7 mouse cellular contexts compared by ENCODE assay signal in the genomic region with DNA sequence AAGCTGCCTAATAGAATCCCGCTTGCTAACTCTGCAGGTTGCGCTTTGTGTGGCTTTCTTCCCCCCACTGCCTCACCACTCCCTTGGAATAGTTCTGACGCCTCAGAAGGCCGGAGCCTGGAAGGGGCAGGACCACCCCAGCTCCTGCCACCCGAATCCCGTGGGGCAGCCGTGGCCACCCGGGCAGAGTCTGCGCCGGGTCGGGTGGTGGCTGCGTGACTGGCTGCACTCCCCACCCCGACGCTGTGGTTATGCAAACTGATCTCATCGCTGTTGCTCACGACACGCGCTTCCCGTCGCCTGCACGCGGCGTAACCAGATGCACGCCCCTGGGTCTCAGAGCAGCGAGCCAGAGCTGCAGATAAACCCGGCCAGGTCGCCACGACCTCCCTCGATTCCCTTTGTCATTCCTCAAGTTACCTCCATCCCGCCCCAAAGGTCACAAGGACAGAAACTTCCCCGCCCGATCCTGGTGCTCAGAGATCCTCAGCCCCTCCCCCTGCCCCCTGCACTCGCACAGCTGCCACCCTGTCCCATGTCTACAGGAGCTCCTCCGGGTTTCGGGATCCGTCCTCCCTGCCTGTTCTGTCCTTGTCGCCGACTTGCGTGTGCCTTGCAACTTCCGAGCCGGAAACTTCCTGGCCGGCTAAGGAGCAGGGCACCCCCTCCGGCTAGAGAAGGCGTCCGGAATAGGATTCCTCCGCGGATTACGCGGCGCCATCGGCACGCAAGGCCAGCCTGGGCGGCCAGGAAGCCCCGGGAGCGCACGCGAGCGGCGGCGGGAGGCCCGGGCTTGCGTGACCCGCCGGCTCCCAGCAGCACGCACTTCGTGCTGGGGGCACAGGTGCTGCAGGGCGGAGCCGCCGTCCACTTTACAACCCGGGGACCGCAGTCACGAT. TPM values are rescaled to one million over a fixed set of nuclear protein-coding genes. Genes with fewer than 3 reads are reported as not detected.
DNase-seq lines count a peak whose midpoint lies in the region; ATAC-seq and TF ChIP-seq lines count a peak whose summit lies in the region.

No protein-coding gene starts in this region.

- H3K4me2 ChIP-seq in limb, embryonic 14.5 days (replicated peaks; ENCODE audit: low read depth, low read length, severe bottlenecking), result peak overlapping the region; percentile 97
- peak overlapping the region; percentile 99 for H3K4me2 ChIP-seq in midbrain, embryonic 16.5 days (ENCODE audit: low read length)

- peak; percentile 72 for TF ChIP-seq POLR2A in heart, adult 2 months (IDR thresholded peaks at IDR 0.05; ENCODE audit: insufficient read depth, low read depth, low read length)
- TF ChIP-seq POLR2A in kidney, adult 2 months (IDR thresholded peaks at IDR 0.05; ENCODE audit: low read depth, low read length), result peak; percentile 28
- TF ChIP-seq POLR2A in limb, embryonic 14.5 days (IDR thresholded peaks at IDR 0.05; ENCODE audit: borderline replicate concordance, extremely low read depth, insufficient read depth, insufficient read length), result no peak
- no peak for TF ChIP-seq POLR2A in spleen, adult 2 months (IDR thresholded peaks at IDR 0.05; ENCODE audit: low read depth, low read length)

- intact Hi-C loops in heart, adult 2 months (cut with DNase I), result loop anchor here (2.0 to 5.0 kb wide), 2 partner anchors 130 to 313 kb away; a partner anchor contains a TSS

- peak; percentile 87 for DNase-seq in adrenal gland, adult 2 months
- DNase-seq in embryo, embryonic 9.5 days (ENCODE audit: extremely low spot score), result peak; percentile 85
- DNase-seq in heart, adult 2 months, result peak; percentile 83 to 87
- peak; percentile 84 for DNase-seq in kidney, adult 2 months
- peak; percentile 39 for DNase-seq in limb, embryonic 14.5 days (ENCODE audit: low spot score)
- DNase-seq in spleen, adult 2 months (ENCODE audit: low read depth in 1 of 2, low spot score in 2 of 2), result peak; percentile 62 to 66

- TF ChIP-seq CTCF in heart, adult 2 months (IDR thresholded peaks at IDR 0.05), result peak; percentile 30
- TF ChIP-seq CTCF in kidney, adult 2 months (conservative IDR thresholded peaks at IDR 0.05; ENCODE audit: insufficient read depth, insufficient read length, low read depth, low read length), result no peak
- no peak for TF ChIP-seq CTCF in spleen, adult 2 months (IDR thresholded peaks at IDR 0.05; ENCODE audit: extremely low read depth, insufficient read depth, insufficient read length, insufficient replicate concordance)

- peak overlapping the region; percentile 85 for H3K9ac ChIP-seq in heart, adult 2 months (ENCODE audit: low read depth, low read length)
- peak overlapping the region; percentile 76 for H3K9ac ChIP-seq in limb, embryonic 14.5 days (ENCODE audit: low read depth, low read length, severe bottlenecking)
- peak overlapping the region; percentile 82 for H3K9ac ChIP-seq in midbrain, embryonic 16.5 days (ENCODE audit: low read depth, low read length)

- peak overlapping the region; percentile 83 for H3K4me3 ChIP-seq in heart, adult 2 months
- H3K4me3 ChIP-seq in kidney, adult 2 months (ENCODE audit: insufficient read depth, low read depth, low read length), result peak overlapping the region; percentile 69
- peak overlapping the region; percentile 64 for H3K4me3 ChIP-seq in limb, embryonic 14.5 days (replicated peaks; ENCODE audit: low read length)
- H3K4me3 ChIP-seq in midbrain, embryonic 16.5 days (ENCODE audit: low read depth, low read length), result peak overlapping the region; percentile 70
- H3K4me3 ChIP-seq in spleen, adult 2 months (ENCODE audit: extremely low read depth, insufficient read depth, insufficient read length), result peak overlapping the region; percentile 79

- no peaks in the 10 kb centered on the region for H3K79me2 ChIP-seq in heart, adult 2 months (replicated peaks; ENCODE audit: control insufficient read depth, insufficient read depth, low read length)

- ATAC-seq in limb, embryonic 14.5 days (ENCODE audit: low FRiP score, low read depth), result peak; percentile 85
- ATAC-seq in midbrain, embryonic 16.5 days, result peak; percentile 86

- H3K9me3 ChIP-seq in limb, embryonic 14.5 days (ENCODE audit: control insufficient read depth, low read length), result no peaks in the 10 kb centered on the region
- H3K9me3 ChIP-seq in midbrain, embryonic 16.5 days (replicated peaks; ENCODE audit: control insufficient read depth, low read length, poor library complexity, severe bottlenecking), result no peaks in the 10 kb centered on the region

- TF ChIP-seq EP300 in heart, adult 2 months (IDR thresholded peaks at IDR 0.05; ENCODE audit: insufficient read depth, low read depth, low read length), result 0 out of 2 replicates have a peak, but pooled peaks have one; percentile 37

- 1% methylated on average over 72 of the region's 72 CpGs for WGBS in heart, adult 2 months
- WGBS in kidney, adult 2 months, result under 1% methylated on average over 72 of the region's 72 CpGs
- 0% methylated on average over 68 of the region's 72 CpGs for WGBS in limb, embryonic 14.5 days
- WGBS in midbrain, embryonic 16.5 days, result under 1% methylated on average over 72 of the region's 72 CpGs
- under 1% methylated on average over 72 of the region's 72 CpGs for WGBS in spleen, adult 2 months

- peak overlapping the region; percentile 80 for H3K27ac ChIP-seq in heart, adult 2 months
- H3K27ac ChIP-seq in kidney, adult 2 months (ENCODE audit: insufficient read depth, low read depth, low read length), result peak overlapping the region; percentile 57
- H3K27ac ChIP-seq in limb, embryonic 14.5 days (replicated peaks; ENCODE audit: low read depth, low read length), result peak overlapping the region; percentile 29; the same call in 1 of the 2 replicates
- peak overlapping the region; percentile 61 for H3K27ac ChIP-seq in midbrain, embryonic 16.5 days (ENCODE audit: low read length)
- peak overlapping the region; percentile 33; the same call in 1 of the 2 replicates for H3K27ac ChIP-seq in spleen, adult 2 months (ENCODE audit: insufficient read depth, low read length)

- H3K4me1 ChIP-seq in heart, adult 2 months (ENCODE audit: control insufficient read depth, insufficient read depth, low read length), result no peaks in the 10 kb centered on the region
- peaks cover 2% of the 10 kb centered on the region; the same call in 1 of the 2 replicates for H3K4me1 ChIP-seq in kidney, adult 2 months (ENCODE audit: control insufficient read depth, insufficient read depth, low read length)
- H3K4me1 ChIP-seq in limb, embryonic 14.5 days (ENCODE audit: control insufficient read depth, insufficient read depth, low read length), result peaks cover 6% of the 10 kb centered on the region; the same call in 1 of the 2 replicates
- peaks cover 21% of the 10 kb centered on the region for H3K4me1 ChIP-seq in midbrain, embryonic 16.5 days (ENCODE audit: control insufficient read depth, insufficient read depth, low read length)
- no peaks in the 10 kb centered on the region; the same call in 1 of the 2 replicates for H3K4me1 ChIP-seq in spleen, adult 2 months (ENCODE audit: control insufficient read depth, insufficient read depth, insufficient read length)

- H3K27me3 ChIP-seq in heart, adult 2 months (ENCODE audit: control insufficient read depth, insufficient read depth, low read length), result no peaks in the 10 kb centered on the region
- H3K27me3 ChIP-seq in kidney, adult 2 months (replicated peaks; ENCODE audit: control insufficient read depth, insufficient read depth, low read length), result no peaks in the 10 kb centered on the region
- H3K27me3 ChIP-seq in limb, embryonic 14.5 days (ENCODE audit: control insufficient read depth, insufficient read depth, low read length), result peaks cover 25% of the 10 kb centered on the region
- peaks cover 15% of the 10 kb centered on the region for H3K27me3 ChIP-seq in midbrain, embryonic 16.5 days (ENCODE audit: control insufficient read depth, insufficient read depth, low read depth, low read length)
- peaks cover 6% of the 10 kb centered on the region; the same call in 1 of the 2 replicates for H3K27me3 ChIP-seq in spleen, adult 2 months (ENCODE audit: control insufficient read depth, insufficient read depth, low read length)

- H3K36me3 ChIP-seq in heart, adult 2 months (ENCODE audit: control insufficient read depth, insufficient read depth, low read length), result no peaks in the 10 kb centered on the region
- H3K36me3 ChIP-seq in kidney, adult 2 months (ENCODE audit: control insufficient read depth, insufficient read depth, low read length), result no peaks in the 10 kb centered on the region
- no peaks in the 10 kb centered on the region for H3K36me3 ChIP-seq in limb, embryonic 14.5 days (ENCODE audit: control insufficient read depth, insufficient read depth, low read length)
- no peaks in the 10 kb centered on the region for H3K36me3 ChIP-seq in midbrain, embryonic 16.5 days (ENCODE audit: control insufficient read depth, insufficient read depth, low read length)
- no peaks in the 10 kb centered on the region for H3K36me3 ChIP-seq in spleen, adult 2 months (ENCODE audit: control insufficient read depth, insufficient read depth, low read length)

RNA-seq across cellular contexts. Expression of a gene that starts 7.1 kb away (rescaled TPM):
- 1 to 10 TPM; 2.5 to 4.6 TPM for total RNA-seq in adrenal gland, adult 2 months (2021)
- 0.10 TPM in 1 of 2 replicates, not detected in the other for polyA plus RNA-seq in adrenal gland, adult 2 months (2012; rRNA removed)
- 1 to 10 TPM; 2.1 to 2.2 TPM for total RNA-seq in heart, adult 2 months (2021)
- 0.84 and 1.8 TPM in 2 replicates for polyA plus RNA-seq in heart, adult 2 months (2012; rRNA removed)
- 1.1 and 1.7 TPM in 2 replicates for polyA plus RNA-seq in kidney, adult 2 months (2012; rRNA removed)
- 4.7 and 5.2 TPM in 2 replicates for polyA plus RNA-seq in limb, embryonic 14.5 days (2012; rRNA removed)
- polyA plus RNA-seq in limb, embryonic 14.5 days (2014; fragmentation: Nextera tagmentation; extraction: Ambion mirVana), result 6.9 and 7.8 TPM in 2 replicates
- 6.2 and 6.5 TPM in 2 replicates for polyA plus RNA-seq in midbrain, embryonic 16.5 days (2015; fragmentation: Nextera tagmentation; extraction: Ambion mirVana)
- polyA plus RNA-seq in spleen, adult 2 months (2012; rRNA removed), result 0.09 and 0.20 TPM in 2 replicates

Comparison
In these comparisons a context has a peak if more than half of its experiments do, and no peak if none do; other contexts are left out.
1. Peak in every context shown above with its lines: DNase-seq, ATAC-seq, H3K4me3 ChIP-seq and H3K27ac ChIP-seq.
2. H3K27ac ChIP-seq: peak in every context shown above with its lines; median percentile 80 in heart, adult 2 months; 61 in midbrain, embryonic 16.5 days; 57 in kidney, adult 2 months; 33 in spleen, adult 2 months; 29 in limb, embryonic 14.5 days.
3. POLR2A ChIP-seq: peak in heart, adult 2 months (single experiment) and kidney, adult 2 months (single experiment); none in limb, embryonic 14.5 days (single experiment) and spleen, adult 2 months (single experiment).